Mouse (Mus musculus): ENCODE data around the gene Rrp9. TPM values are rescaled to one million over a fixed set of nuclear protein-coding genes. Genes with fewer than 3 reads are reported as not detected.
A peak's percentile ranks its signal among the peaks of the same experiment; 100 is the strongest.
"Not testable (repeated sequence)": the region's sequence is repeated elsewhere in the genome, so short reads cannot be mapped to it uniquely, and the experiment has no call there.

The Rrp9 gene
- polyA plus RNA-seq, 1 experiment, result 20.0 TPM

- H3K36me3 ChIP-seq (ENCODE audit: control insufficient read depth, insufficient read depth, low read length), result no peaks in the 10 kb centered on the region
Measured at GRCm38 (mm10) chr9:106481676-106482075, 5.9 kb downstream of the Rrp9 start.

GRCm38 (mm10) chr9:106482578-106483115 is 6.9 kb downstream of the Rrp9 start:
- no peak for TF ChIP-seq POLR2A (IDR thresholded peaks at IDR 0.05; ENCODE audit: control insufficient read depth, low read depth, low read length)
- no peak for TF ChIP-seq CTCF (IDR thresholded peaks at IDR 0.05; ENCODE audit: control insufficient read depth, insufficient read depth, insufficient replicate concordance, low read depth, low read length)
- Histone ChIP-seq H3K27me3 (ENCODE audit: control insufficient read depth, insufficient read depth, low read length) (no peaks in the 10 kb centered on the region), H3K4me1 (ENCODE audit: control insufficient read depth, insufficient read depth, low read length) (peaks cover 5% of the 10 kb centered on the region), H3K36me3 (ENCODE audit: control insufficient read depth, insufficient read depth, low read length) (no peaks in the 10 kb centered on the region), H3K27ac (ENCODE audit: control insufficient read depth, insufficient read depth, low read depth, low read length) (no peak overlapping the region), H3K4me3 (ENCODE audit: control insufficient read depth, low read depth, low read length) (no peak overlapping the region)

More at GRCm38 (mm10) chr9:106481676-106482075, 5.9 kb downstream of the Rrp9 start:
- Histone ChIP-seq H3K27ac (ENCODE audit: control insufficient read depth, insufficient read depth, low read depth, low read length) (no peak overlapping the region), H3K4me1 (ENCODE audit: control insufficient read depth, insufficient read depth, low read length) (peaks cover 6% of the 10 kb centered on the region), H3K27me3 (ENCODE audit: control insufficient read depth, insufficient read depth, low read length) (no peaks in the 10 kb centered on the region), H3K4me3 (ENCODE audit: control insufficient read depth, low read depth, low read length) (no peak overlapping the region)
- TF ChIP-seq POLR2A (IDR thresholded peaks at IDR 0.05; ENCODE audit: control insufficient read depth, low read depth, low read length) (no peak), CTCF (IDR thresholded peaks at IDR 0.05; ENCODE audit: control insufficient read depth, insufficient read depth, insufficient replicate concordance, low read depth, low read length) (no peak)

- Histone ChIP-seq H3K36me3 (ENCODE audit: control insufficient read depth, insufficient read depth, low read length) (no peaks in the 10 kb centered on the region), H3K4me1 (ENCODE audit: control insufficient read depth, insufficient read depth, low read length) (peaks cover 2% of the 10 kb centered on the region), H3K4me3 (ENCODE audit: control insufficient read depth, low read depth, low read length) (no peak overlapping the region), H3K27ac (ENCODE audit: control insufficient read depth, insufficient read depth, low read depth, low read length) (no peak overlapping the region), H3K27me3 (ENCODE audit: control insufficient read depth, insufficient read depth, low read length) (no peaks in the 10 kb centered on the region)
- TF ChIP-seq CTCF (IDR thresholded peaks at IDR 0.05; ENCODE audit: control insufficient read depth, insufficient read depth, insufficient replicate concordance, low read depth, low read length), result no peak
- no peak for TF ChIP-seq POLR2A (IDR thresholded peaks at IDR 0.05; ENCODE audit: control insufficient read depth, low read depth, low read length)
Measured at GRCm38 (mm10) chr9:106483136-106483535, 7.4 kb downstream of the Rrp9 start.

GRCm38 (mm10) chr9:106483606-106484005 is 7.8 kb downstream of the Rrp9 start:
- no peak for TF ChIP-seq CTCF (IDR thresholded peaks at IDR 0.05; ENCODE audit: control insufficient read depth, insufficient read depth, insufficient replicate concordance, low read depth, low read length)
- no peak for TF ChIP-seq POLR2A (IDR thresholded peaks at IDR 0.05; ENCODE audit: control insufficient read depth, low read depth, low read length)
- no peak overlapping the region for H3K4me3 ChIP-seq (ENCODE audit: control insufficient read depth, low read depth, low read length)
- no peaks in the 10 kb centered on the region for H3K4me1 ChIP-seq (ENCODE audit: control insufficient read depth, insufficient read depth, low read length)
- H3K27ac ChIP-seq (ENCODE audit: control insufficient read depth, insufficient read depth, low read depth, low read length), result no peak overlapping the region
- no peaks in the 10 kb centered on the region for H3K36me3 ChIP-seq (ENCODE audit: control insufficient read depth, insufficient read depth, low read length)
- no peaks in the 10 kb centered on the region for H3K27me3 ChIP-seq (ENCODE audit: control insufficient read depth, insufficient read depth, low read length)

- Histone ChIP-seq H3K36me3 (ENCODE audit: control insufficient read depth, insufficient read depth, low read length) (no peaks in the 10 kb centered on the region), H3K27me3 (ENCODE audit: control insufficient read depth, insufficient read depth, low read length) (no peaks in the 10 kb centered on the region), H3K4me3 (ENCODE audit: control insufficient read depth, low read depth, low read length) (no peak overlapping the region), H3K27ac (ENCODE audit: control insufficient read depth, insufficient read depth, low read depth, low read length) (no peak overlapping the region), H3K4me1 (ENCODE audit: control insufficient read depth, insufficient read depth, low read length) (no peaks in the 10 kb centered on the region)
- TF ChIP-seq CTCF (IDR thresholded peaks at IDR 0.05; ENCODE audit: control insufficient read depth, insufficient read depth, insufficient replicate concordance, low read depth, low read length) (no peak), POLR2A (IDR thresholded peaks at IDR 0.05; ENCODE audit: control insufficient read depth, low read depth, low read length) (no peak)
Measured at GRCm38 (mm10) chr9:106485076-106485475, 9.3 kb downstream of the Rrp9 start.

- H3K4me1 ChIP-seq (ENCODE audit: control insufficient read depth, insufficient read depth, low read length); H3K27ac ChIP-seq (ENCODE audit: control insufficient read depth, insufficient read depth, low read depth, low read length); H3K27me3 ChIP-seq (ENCODE audit: control insufficient read depth, insufficient read depth, low read length); H3K4me3 ChIP-seq (ENCODE audit: control insufficient read depth, low read depth, low read length); H3K36me3 ChIP-seq (ENCODE audit: control insufficient read depth, insufficient read depth, low read length): not testable (repeated sequence)
Measured at GRCm38 (mm10) chr9:106487602-106488001, 11.8 kb downstream of the Rrp9 start.

- Histone ChIP-seq H3K4me3 (ENCODE audit: control insufficient read depth, low read depth, low read length) (peak within 1 kb of the TSS; percentile 83), H3K4me1 (ENCODE audit: control insufficient read depth, insufficient read depth, low read length) (no peaks in the 10 kb centered on the region), H3K36me3 (ENCODE audit: control insufficient read depth, insufficient read depth, low read length) (no peaks in the 10 kb centered on the region), H3K27ac (ENCODE audit: control insufficient read depth, insufficient read depth, low read depth, low read length) (no peak within 1 kb of the TSS), H3K27me3 (ENCODE audit: control insufficient read depth, insufficient read depth, low read length) (no peaks in the 10 kb centered on the region)
- TF ChIP-seq CTCF (IDR thresholded peaks at IDR 0.05; ENCODE audit: control insufficient read depth, insufficient read depth, insufficient replicate concordance, low read depth, low read length) (no peak), POLR2A (IDR thresholded peaks at IDR 0.05; ENCODE audit: control insufficient read depth, low read depth, low read length) (peak; percentile 37; the same call in 1 of the 2 replicates)
Measured at GRCm38 (mm10) chr9:106499667-106500066, 23.9 kb downstream of the Rrp9 start, which contains the start of gene Iqcf1. Gene Iqcf1 (plus strand): TSS chr9:106499967.

GRCm38 (mm10) chr9:106501846-106502245 is 26.1 kb downstream of the Rrp9 start:
- H3K4me3 ChIP-seq (ENCODE audit: control insufficient read depth, low read depth, low read length), result peak overlapping the region; percentile 83
- TF ChIP-seq POLR2A (IDR thresholded peaks at IDR 0.05; ENCODE audit: control insufficient read depth, low read depth, low read length) (no peak), CTCF (IDR thresholded peaks at IDR 0.05; ENCODE audit: control insufficient read depth, insufficient read depth, insufficient replicate concordance, low read depth, low read length) (no peak)
- H3K4me1 ChIP-seq (ENCODE audit: control insufficient read depth, insufficient read depth, low read length), result no peaks in the 10 kb centered on the region
- H3K27ac ChIP-seq (ENCODE audit: control insufficient read depth, insufficient read depth, low read depth, low read length), result no peak overlapping the region
- no peaks in the 10 kb centered on the region for H3K36me3 ChIP-seq (ENCODE audit: control insufficient read depth, insufficient read depth, low read length)
- H3K27me3 ChIP-seq (ENCODE audit: control insufficient read depth, insufficient read depth, low read length), result no peaks in the 10 kb centered on the region

Measured in testis, adult 2 months (tissue).